Mouse (Mus musculus): ENCODE measurements around the gene Agap1.

The Agap1 gene

GRCm38 (mm10) chr1:89457126-89458031 is 2.8 kb downstream of the Agap1 start:
- no peak for DNase-seq (ENCODE audit: low spot score in 2 of 2)

- no peak for DNase-seq (ENCODE audit: low spot score in 2 of 2)
Observed at GRCm38 (mm10) chr1:89461881-89462280, 7.3 kb downstream of the Agap1 start.

GRCm38 (mm10) chr1:89463138-89463537 is 8.5 kb downstream of the Agap1 start:
- peak in 1 of 2 experiments; percentile 29 for DNase-seq (ENCODE audit: low spot score in 2 of 2)

- no peak for DNase-seq (ENCODE audit: low spot score in 2 of 2)
Observed at GRCm38 (mm10) chr1:89465417-89466002, 10.9 kb downstream of the Agap1 start.

GRCm38 (mm10) chr1:89467321-89468069 is 12.9 kb downstream of the Agap1 start:
- DNase-seq (ENCODE audit: low spot score in 2 of 2) = no peak

- DNase-seq (ENCODE audit: low spot score in 2 of 2) = no peak
Observed at GRCm38 (mm10) chr1:89468141-89468540, 13.5 kb downstream of the Agap1 start.

GRCm38 (mm10) chr1:89471430-89471829 is 16.8 kb downstream of the Agap1 start:
- DNase-seq (ENCODE audit: low spot score in 2 of 2) = no peak

GRCm38 (mm10) chr1:89471891-89472290 is 17.3 kb downstream of the Agap1 start:
- no peak for DNase-seq (ENCODE audit: low spot score in 2 of 2)

GRCm38 (mm10) chr1:89473946-89474345 is 19.3 kb downstream of the Agap1 start:
- no peak for DNase-seq (ENCODE audit: low spot score in 2 of 2)

- DNase-seq (ENCODE audit: low spot score in 2 of 2) = peak in 1 of 2 experiments; percentile 27
Observed at GRCm38 (mm10) chr1:89474853-89475252, 20.2 kb downstream of the Agap1 start.

GRCm38 (mm10) chr1:89477033-89477432 is 22.4 kb downstream of the Agap1 start:
- DNase-seq (ENCODE audit: low spot score in 2 of 2) = no peak

GRCm38 (mm10) chr1:89478571-89479460 is 24.2 kb downstream of the Agap1 start:
- no peak for DNase-seq (ENCODE audit: low spot score in 2 of 2)

GRCm38 (mm10) chr1:89481154-89481553 is 26.5 kb downstream of the Agap1 start:
- no peak for DNase-seq (ENCODE audit: low spot score in 2 of 2)

GRCm38 (mm10) chr1:89482812-89483211 is 28.2 kb downstream of the Agap1 start:
- no peak for DNase-seq (ENCODE audit: low spot score in 2 of 2)

GRCm38 (mm10) chr1:89486891-89487290 is 32.3 kb downstream of the Agap1 start:
- no peak for DNase-seq (ENCODE audit: low spot score in 2 of 2)

GRCm38 (mm10) chr1:89489111-89489971 is 34.7 kb downstream of the Agap1 start:
- DNase-seq (ENCODE audit: low spot score in 2 of 2) = no peak

GRCm38 (mm10) chr1:89493177-89493576 is 38.6 kb downstream of the Agap1 start:
- peak in 1 of 2 experiments; percentile 43 for DNase-seq (ENCODE audit: low spot score in 2 of 2)

- DNase-seq (ENCODE audit: low spot score in 2 of 2) = peak in 1 of 2 experiments; percentile 31
Observed at GRCm38 (mm10) chr1:89494816-89495215, 40.2 kb downstream of the Agap1 start.

GRCm38 (mm10) chr1:89496204-89496603 is 41.6 kb downstream of the Agap1 start:
- no peak for DNase-seq (ENCODE audit: low spot score in 2 of 2)

GRCm38 (mm10) chr1:89500925-89501324 is 46.3 kb downstream of the Agap1 start:
- no peak for DNase-seq (ENCODE audit: low spot score in 2 of 2)

Measured in urinary bladder, adult 18-20 months (tissue).